Mouse (Mus musculus) intestine, embryonic 16.5 days (tissue): ENCODE results near the gene Svs1. TPM values are rescaled to one million over a fixed set of nuclear protein-coding genes. Genes with fewer than 3 reads are reported as not detected.
A peak's percentile ranks its signal among the peaks of the same experiment; 100 is the strongest.

Source experiments
- ATAC-seq: fragments of 200-750 bp; cut with Nextera tagmentation; 2 replicates; pipeline ENCODE4 v1.8.0; 2017; ENCODE audit warnings: moderate TSS enrichment, moderate library complexity
- H3K27ac ChIP-seq: fragments of 300-500 bp; sonication (generic); 2 replicates; pipeline ENCODE4 v1.5.1; 2014; ENCODE audit warnings: mild to moderate bottlenecking, low read length
- H3K27me3 ChIP-seq: fragments of 300-500 bp; sonication (generic); replicated peaks from 2 replicates; pipeline ENCODE4 v1.6.1; 2014; ENCODE audit warnings: low read length, control low read depth, mixed read lengths; ENCODE audit not compliant: control insufficient read depth, insufficient read depth
- H3K36me3 ChIP-seq: fragments of 300-500 bp; sonication (generic); 2 replicates; pipeline ENCODE4 v1.6.1; 2014; ENCODE audit warnings: low read length, control low read depth; ENCODE audit not compliant: control insufficient read depth, insufficient read depth
- H3K4me1 ChIP-seq: fragments of 300-500 bp; sonication (generic); 2 replicates; pipeline ENCODE4 v1.6.1; 2014; ENCODE audit warnings: low read length, control low read depth, mixed read lengths; ENCODE audit not compliant: control insufficient read depth, insufficient read depth
- H3K4me2 ChIP-seq: fragments of 300-500 bp; sonication (generic); 2 replicates; pipeline ENCODE4 v1.6.1; 2014; ENCODE audit warnings: low read depth, low read length, control low read depth
- H3K4me3 ChIP-seq: fragments of 300-500 bp; sonication (generic); 2 replicates; pipeline ENCODE4 v1.5.1; 2014; ENCODE audit warnings: mild to moderate bottlenecking, low read length
- H3K9ac ChIP-seq: fragments of 300-500 bp; sonication (generic); 2 replicates; pipeline ENCODE4 v1.6.1; 2014; ENCODE audit warnings: low read depth, low read length
- H3K9me3 ChIP-seq: fragments of 300-500 bp; sonication (generic); 2 replicates; pipeline ENCODE4 v1.6.1; 2016; ENCODE audit warnings: low read length, control low read depth; ENCODE audit not compliant: control insufficient read depth
- WGBS: fragments of 180-500 bp; shearing (Covaris S2); extraction: QIAGEN DNeasy Blood & Tissue Kit; methylation state at CpG from one replicate; pipeline ENCODE4 v1.1.7; 2014; 5-methylcytosine and 5-hydroxymethylcytosine counted together
- polyA plus RNA-seq: library from polyadenylated mRNA; unstranded; fragments of >200 nt; fragmentation: Nextera tagmentation; extraction: Ambion mirVana; gene quantifications from 2 replicates; pipeline ENCODE4 v1.2.1, GENCODE M21; 2015

Gene Svs1
- polyA plus RNA-seq, 1 experiment from 2014 or later: not detected

DNA sequence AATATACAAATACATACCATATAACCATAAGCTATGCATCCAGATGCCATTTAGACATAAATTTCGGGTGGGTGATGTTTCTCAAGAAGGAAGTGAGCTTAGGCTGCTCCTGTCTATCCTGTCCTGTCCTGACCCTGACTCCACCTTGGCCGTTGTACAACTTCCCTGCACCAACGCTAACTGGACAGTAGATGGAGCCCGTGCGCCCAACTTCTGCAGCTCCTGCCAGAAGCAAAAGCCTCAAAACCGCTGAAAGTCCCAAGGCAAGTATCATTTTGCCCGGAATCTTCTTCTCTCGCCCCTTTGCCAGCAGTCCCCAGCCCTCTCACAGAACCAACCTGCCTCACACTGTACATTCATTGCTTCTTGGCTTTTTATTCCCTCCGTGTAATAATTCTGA lies 21.3 kb downstream of the Svs1 start:
- Histone ChIP-seq H3K27ac (no peak overlapping the region), H3K27me3 (no peaks in the 10 kb centered on the region), H3K9me3 (peaks cover 4% of the 10 kb centered on the region; the same call in 1 of the 2 replicates), H3K4me2 (peak overlapping the region; percentile 66), H3K4me1 (peaks cover 9% of the 10 kb centered on the region), H3K36me3 (no peaks in the 10 kb centered on the region), H3K4me3 (peak overlapping the region; percentile 45), H3K9ac (peak overlapping the region; percentile 17)
- 2% methylated on average over 9 of the region's 9 CpGs for whole genome bisulfite sequencing
- ATAC-seq: peak; percentile 76

DNA sequence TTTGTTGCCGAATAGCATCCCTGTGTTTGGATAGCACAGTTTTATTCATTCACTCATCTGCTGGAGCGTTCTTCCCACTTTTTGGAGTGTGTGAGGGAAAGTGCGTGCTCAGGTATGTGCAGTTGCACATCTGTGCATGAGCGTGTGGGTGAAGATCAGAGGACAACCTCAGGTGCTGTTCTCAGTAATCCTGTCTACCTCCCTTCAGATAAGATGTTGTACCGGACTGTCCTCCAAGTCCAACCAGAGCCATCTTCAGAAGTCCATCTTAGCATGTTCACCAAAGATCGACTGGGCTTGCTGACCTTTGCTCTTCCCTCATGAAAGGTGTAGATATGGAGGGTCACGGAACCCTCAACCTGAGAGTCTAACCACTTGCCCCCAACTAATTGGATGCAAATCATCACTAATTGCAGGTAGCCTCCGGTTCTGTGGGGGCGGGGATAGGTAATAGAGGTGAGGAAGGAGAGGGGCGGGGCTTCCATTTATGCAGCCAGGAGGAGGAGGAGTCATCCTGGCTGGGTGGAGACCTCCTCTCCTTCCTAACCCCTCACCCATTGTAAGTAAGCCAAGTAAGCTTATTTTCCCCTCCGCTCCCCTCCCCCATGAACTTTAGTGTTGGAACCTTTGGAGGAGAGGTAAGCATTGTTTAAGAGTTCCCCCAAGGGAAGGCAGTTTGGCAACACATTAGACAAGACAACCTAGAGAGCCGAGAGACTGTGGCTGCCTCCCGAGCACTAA lies 21.9 kb downstream of the Svs1 start:
- peak; percentile 58; the same call in 1 of the 2 replicates for ATAC-seq
- WGBS: 15% methylated on average over 13 of the region's 13 CpGs
- Histone ChIP-seq H3K9me3 (peaks cover 4% of the 10 kb centered on the region; the same call in 1 of the 2 replicates), H3K4me3 (peak overlapping the region; percentile 45), H3K27ac (no peak overlapping the region), H3K4me2 (peak overlapping the region; percentile 66), H3K9ac (peak overlapping the region; percentile 17), H3K4me1 (peaks cover 9% of the 10 kb centered on the region), H3K36me3 (no peaks in the 10 kb centered on the region), H3K27me3 (no peaks in the 10 kb centered on the region)

DNA sequence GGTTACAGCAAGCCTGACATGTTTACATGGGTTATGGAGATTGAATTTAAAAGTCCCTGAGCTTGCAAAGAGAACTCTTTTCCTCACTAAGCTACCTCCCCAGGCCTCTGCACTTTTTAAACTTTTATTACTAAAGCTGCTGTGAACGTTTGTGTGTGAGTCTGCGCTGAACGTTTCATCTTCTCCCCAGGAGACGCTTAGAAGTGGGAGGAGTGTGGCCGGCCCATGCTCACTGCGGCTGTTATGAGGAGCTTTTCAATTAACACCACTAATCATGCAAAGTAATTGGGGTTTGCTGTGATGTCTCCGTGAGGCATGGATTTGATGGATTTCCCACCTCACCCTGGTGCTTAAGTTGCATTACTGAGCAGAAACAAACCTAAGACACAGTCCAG lies 22.5 kb downstream of the Svs1 start:
- H3K4me1 ChIP-seq: peaks cover 9% of the 10 kb centered on the region
- H3K4me2 ChIP-seq: peak overlapping the region; percentile 66; the same call in 1 of the 2 replicates
- H3K9ac ChIP-seq: no peak overlapping the region
- no peaks in the 10 kb centered on the region for H3K27me3 ChIP-seq
- H3K27ac ChIP-seq: no peak overlapping the region
- no peak for ATAC-seq
- WGBS: 28% methylated on average over 7 of the region's 7 CpGs
- peak overlapping the region; percentile 45; the same call in 1 of the 2 replicates for H3K4me3 ChIP-seq
- no peaks in the 10 kb centered on the region for H3K36me3 ChIP-seq
- peaks cover 4% of the 10 kb centered on the region; the same call in 1 of the 2 replicates for H3K9me3 ChIP-seq

DNA sequence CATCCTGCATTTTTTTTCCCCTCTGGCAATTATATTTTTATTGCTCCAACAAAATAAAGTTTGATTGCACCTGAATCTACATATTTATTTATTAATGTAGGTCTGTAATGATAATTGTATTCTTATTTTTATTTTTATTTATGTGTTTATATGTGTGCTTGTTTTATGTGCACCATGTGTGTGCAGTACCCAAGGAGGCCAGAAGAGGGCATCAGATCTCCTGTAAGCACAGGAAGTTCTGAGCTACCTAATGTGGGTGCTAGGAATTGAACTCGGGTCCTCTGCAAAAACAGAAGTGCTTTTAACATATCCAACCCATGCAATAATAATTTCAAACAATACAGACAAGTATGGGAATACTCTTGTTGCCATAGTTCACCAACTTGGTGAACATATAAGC lies 23.0 kb downstream of the Svs1 start:
- Histone ChIP-seq H3K9ac (no peak overlapping the region), H3K36me3 (no peaks in the 10 kb centered on the region), H3K27me3 (no peaks in the 10 kb centered on the region), H3K4me3 (no peak overlapping the region), H3K9me3 (peaks cover 4% of the 10 kb centered on the region; the same call in 1 of the 2 replicates), H3K27ac (no peak overlapping the region), H3K4me2 (no peak overlapping the region), H3K4me1 (peaks cover 9% of the 10 kb centered on the region)
- no peak for ATAC-seq
- 87% methylated on average over 1 of the region's 1 CpGs for WGBS

DNA sequence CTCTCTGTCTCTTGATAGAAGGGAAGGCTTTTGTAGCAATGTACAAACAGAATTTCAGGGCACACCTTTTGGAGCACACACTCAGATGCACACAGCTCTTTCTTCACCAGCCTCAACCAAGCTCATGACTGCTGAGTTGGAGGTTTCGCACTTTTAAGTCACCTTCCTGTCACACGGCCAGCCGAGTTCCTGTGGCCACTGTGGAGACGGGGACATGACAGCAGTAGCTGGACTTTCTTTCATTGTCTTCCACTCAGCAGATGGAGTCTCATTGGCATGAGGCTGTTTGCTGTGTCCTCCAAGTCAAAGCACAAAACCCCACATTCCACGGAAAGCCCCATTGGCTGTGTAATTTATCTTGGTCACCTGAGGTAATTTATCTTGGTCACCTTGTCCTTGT lies 24.5 kb downstream of the Svs1 start:
- no peak overlapping the region for H3K4me3 ChIP-seq
- no peak for ATAC-seq
- WGBS: 81% methylated on average over 5 of the region's 5 CpGs

DNA sequence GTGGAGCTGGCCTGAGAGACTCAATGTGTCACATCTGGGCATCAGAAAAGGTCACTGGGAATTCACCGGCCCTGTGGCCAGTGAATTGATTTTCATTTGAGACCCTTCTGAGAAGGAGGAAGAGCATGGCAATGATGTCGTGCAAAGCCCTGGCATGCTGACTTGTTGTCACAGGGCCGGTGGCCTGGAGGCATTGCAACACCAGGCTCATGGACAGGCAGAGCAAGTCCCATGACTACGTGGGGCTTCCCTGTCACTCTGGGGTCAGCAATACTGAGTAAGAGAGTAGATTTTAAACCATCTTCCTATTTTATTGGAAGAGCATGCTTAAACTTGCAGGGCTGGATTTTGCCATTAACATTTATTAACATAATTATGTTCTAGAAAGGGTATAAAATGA lies 26.4 kb downstream of the Svs1 start:
- Histone ChIP-seq H3K4me2 (no peak overlapping the region), H3K9ac (no peak overlapping the region), H3K4me3 (no peak overlapping the region), H3K4me1 (peaks cover 9% of the 10 kb centered on the region), H3K27ac (no peak overlapping the region), H3K36me3 (no peaks in the 10 kb centered on the region), H3K27me3 (no peaks in the 10 kb centered on the region), H3K9me3 (peaks cover 4% of the 10 kb centered on the region; the same call in 1 of the 2 replicates)
- ATAC-seq: no peak
- 78% methylated on average over 4 of the region's 4 CpGs for WGBS

More for the DNA sequence above, 24.5 kb downstream of the Svs1 start:
- Histone ChIP-seq H3K9ac (no peak overlapping the region), H3K27ac (no peak overlapping the region), H3K4me2 (no peak overlapping the region), H3K36me3 (no peaks in the 10 kb centered on the region), H3K27me3 (no peaks in the 10 kb centered on the region), H3K9me3 (peaks cover 4% of the 10 kb centered on the region; the same call in 1 of the 2 replicates), H3K4me1 (peaks cover 9% of the 10 kb centered on the region)

DNA sequence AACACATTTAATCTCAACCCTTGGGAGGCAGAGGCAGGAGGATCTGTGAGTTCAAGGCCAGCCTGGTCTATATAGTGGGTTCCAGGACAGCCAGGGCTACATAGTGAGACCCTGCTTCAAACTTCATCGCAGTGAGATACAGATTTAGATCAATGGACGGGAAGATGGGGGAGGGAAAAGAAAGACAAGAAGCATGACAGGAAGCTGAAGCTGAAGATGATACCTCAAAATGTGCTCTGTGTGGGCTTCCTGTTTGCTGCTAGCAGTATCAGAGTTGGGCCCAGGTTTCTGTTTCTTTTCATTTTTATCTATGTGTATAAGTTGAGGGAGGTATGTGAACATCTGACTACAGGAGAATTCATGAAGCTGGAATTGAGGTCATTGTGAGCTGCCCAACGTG lies 26.8 kb downstream of the Svs1 start:
- H3K4me3 ChIP-seq: no peak overlapping the region
- H3K27ac ChIP-seq: no peak overlapping the region
- no peak for ATAC-seq
- H3K9ac ChIP-seq: no peak overlapping the region
- H3K4me2 ChIP-seq: no peak overlapping the region
- WGBS: 83% methylated on average over 3 of the region's 3 CpGs
- H3K36me3 ChIP-seq: no peaks in the 10 kb centered on the region
- peaks cover 5% of the 10 kb centered on the region for H3K4me1 ChIP-seq
- no peaks in the 10 kb centered on the region for H3K27me3 ChIP-seq
- peaks cover 4% of the 10 kb centered on the region; the same call in 1 of the 2 replicates for H3K9me3 ChIP-seq

DNA sequence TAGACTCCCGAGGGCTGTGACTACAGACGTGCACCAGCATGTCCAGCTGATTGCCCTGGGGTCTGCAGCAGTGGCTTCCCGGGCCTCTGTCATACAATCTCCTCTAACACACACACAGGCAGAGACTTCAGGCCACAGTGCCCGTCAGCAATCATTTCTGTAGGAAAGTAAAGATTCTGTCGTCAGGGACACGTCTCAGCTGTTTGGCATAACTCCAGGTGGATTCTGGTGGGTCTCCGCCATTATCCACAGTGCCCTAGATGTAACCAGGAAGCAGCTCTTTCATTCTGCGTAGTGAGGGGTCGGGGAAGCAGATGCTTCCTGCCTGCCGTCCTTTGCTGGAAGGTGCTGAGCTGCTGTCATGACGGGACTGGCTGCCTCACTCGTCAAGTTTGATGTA lies 30.5 kb downstream of the Svs1 start:
- Histone ChIP-seq H3K36me3 (no peaks in the 10 kb centered on the region), H3K9me3 (no peaks in the 10 kb centered on the region), H3K27ac (no peak overlapping the region), H3K9ac (no peak overlapping the region), H3K4me1 (peaks cover 5% of the 10 kb centered on the region; the same call in 1 of the 2 replicates), H3K4me3 (no peak overlapping the region), H3K4me2 (no peak overlapping the region), H3K27me3 (no peaks in the 10 kb centered on the region)
- WGBS: 57% methylated on average over 12 of the region's 12 CpGs
- no peak for ATAC-seq

DNA sequence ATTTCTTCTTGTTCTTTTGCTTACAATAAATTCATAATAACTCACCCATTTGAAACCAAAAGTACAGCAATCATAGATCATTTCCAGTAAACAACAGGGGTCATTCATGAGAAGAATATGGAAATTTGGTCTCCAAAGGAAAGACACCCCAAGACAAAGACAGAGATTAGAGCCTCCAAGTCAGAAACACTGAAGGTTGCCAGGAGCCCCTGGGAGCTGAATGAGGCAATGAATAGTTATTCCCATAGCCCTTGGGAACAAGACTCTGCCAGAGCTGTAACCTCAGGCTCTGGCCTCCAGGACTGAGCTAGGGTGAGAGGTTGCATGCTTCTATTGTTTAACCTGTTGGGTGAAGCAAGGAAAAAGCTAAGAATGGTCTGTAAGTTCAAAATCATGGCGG lies 32.7 kb downstream of the Svs1 start:
- peaks cover 5% of the 10 kb centered on the region; the same call in 1 of the 2 replicates for H3K4me1 ChIP-seq
- no peak overlapping the region for H3K4me2 ChIP-seq
- no peak overlapping the region for H3K4me3 ChIP-seq
- H3K9me3 ChIP-seq: no peaks in the 10 kb centered on the region
- no peaks in the 10 kb centered on the region for H3K36me3 ChIP-seq
- H3K9ac ChIP-seq: no peak overlapping the region
- no peak for ATAC-seq
- 94% methylated on average over 1 of the region's 1 CpGs for WGBS
- H3K27me3 ChIP-seq: no peaks in the 10 kb centered on the region
- no peak overlapping the region for H3K27ac ChIP-seq
